Mouse (Mus musculus): ENCODE results near the gene Rab5a.
"Not testable (repeated sequence)": the region's sequence is repeated elsewhere in the genome, so short reads cannot be mapped to it uniquely, and the experiment has no call there.

GRCm38 (mm10) chr17:53539351-53539750, 60.3 kb downstream of the Rab5a start, which contains the start of gene Pp2d1:
- TF ChIP-seq CTCF (IDR thresholded peaks at IDR 0.05; ENCODE audit: low read depth, low read length); GATA1 (IDR thresholded peaks at IDR 0.05; ENCODE audit: borderline replicate concordance, low read length); GATA2 (IDR thresholded peaks at IDR 0.05; ENCODE audit: borderline replicate concordance, low read depth, low read length); POLR2AphosphoS5 (IDR thresholded peaks at IDR 0.05; ENCODE audit: insufficient replicate concordance, low read depth, low read length); TAL1 (conservative IDR thresholded peaks at IDR 0.05; ENCODE audit: low read depth, low read length): not testable (repeated sequence)

Measured in G1E (cell line).